Mouse (Mus musculus) cerebellum, adult 9-11 months (tissue): ENCODE measurements at regions not wholly inside any gene's neighbourhood (a gene's known extent, or its start where the extent isn't known, plus 50 kb on each side); places are given as distances from the start of the nearest gene placed in this dataset.
"Not testable (repeated sequence)": the region's sequence is repeated elsewhere in the genome, so short reads cannot be mapped to it uniquely, and the experiment has no call there.

Experiments
- DNase-seq: peaks from one replicate; pipeline ENCODE4 v3.0.0; 2022

- not testable (repeated sequence) for DNase-seq
Measured at GRCm38 (mm10) chr14:53301110-53301509, 805.6 kb upstream of the Olfr1507 start.

DNA sequence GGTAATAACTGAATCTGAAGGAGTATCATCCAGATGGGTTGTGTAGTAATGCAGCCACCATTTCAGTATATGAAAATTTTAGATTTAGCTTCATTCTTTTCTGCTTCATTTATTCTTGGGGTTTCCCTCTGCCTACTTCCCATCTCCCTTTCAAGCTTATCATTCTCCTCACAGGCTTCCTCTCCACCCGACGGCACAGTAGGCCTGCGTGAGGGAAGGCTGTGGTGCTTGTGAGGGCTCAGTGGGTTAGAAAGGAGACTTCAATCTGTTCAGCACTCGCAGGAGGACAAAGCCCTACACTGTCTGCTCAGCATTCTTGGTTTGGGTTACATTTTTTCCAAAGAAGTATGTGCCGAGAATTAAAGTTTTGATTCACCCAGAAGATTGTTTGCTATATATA lies 804.2 kb upstream of the Olfr1507 start:
- DNase-seq, result not testable (repeated sequence)

GRCm38 (mm10) chr14:53283350-53284141 lies 788.0 kb upstream of the Olfr1507 start:
- not testable (repeated sequence) for DNase-seq

- not testable (repeated sequence) for DNase-seq
Measured at GRCm38 (mm10) chr14:53273218-53273617, 777.7 kb upstream of the Olfr1507 start.

DNA sequence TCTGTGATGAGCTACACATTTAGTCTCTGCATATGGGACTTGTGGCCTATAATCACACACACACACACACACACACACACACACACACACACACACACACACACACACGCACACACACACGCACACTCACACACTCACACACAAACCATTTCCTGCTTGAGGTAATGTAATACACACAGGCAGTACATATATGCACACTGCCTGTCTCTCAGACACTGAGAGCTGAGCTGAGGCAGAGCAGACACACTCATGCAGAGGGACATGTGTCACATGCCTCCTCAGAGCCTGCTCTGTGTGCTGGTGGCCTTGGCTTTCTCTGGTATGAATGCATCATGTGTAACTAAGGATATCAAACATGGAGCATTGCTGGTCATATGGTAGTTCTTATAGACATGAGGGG lies 772.1 kb upstream of the Olfr1507 start:
- not testable (repeated sequence) for DNase-seq

GRCm38 (mm10) chr14:53255962-53256361 lies 760.4 kb upstream of the Olfr1507 start:
- DNase-seq, result not testable (repeated sequence)

GRCm38 (mm10) chr14:53253470-53253869 lies 757.9 kb upstream of the Olfr1507 start:
- not testable (repeated sequence) for DNase-seq

DNA sequence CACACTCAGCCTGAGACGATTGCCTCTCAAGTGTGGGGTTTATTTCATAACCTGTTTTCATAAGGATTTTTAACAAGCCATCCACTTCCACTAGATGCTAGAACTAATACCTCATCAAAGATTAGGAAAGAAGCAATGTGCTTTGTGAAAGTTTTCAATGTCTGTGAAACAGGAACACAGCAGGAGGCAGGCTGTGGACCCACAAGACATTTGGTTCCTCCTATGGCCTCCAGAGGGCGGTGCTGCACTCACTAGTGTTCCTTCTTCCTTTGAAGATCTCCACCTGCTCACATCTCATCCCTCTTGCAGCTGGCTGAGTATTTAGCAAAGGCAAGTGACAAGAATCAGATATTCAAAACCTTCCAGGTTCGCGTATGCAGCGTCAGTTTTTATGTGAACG lies 735.6 kb upstream of the Olfr1507 start:
- not testable (repeated sequence) for DNase-seq

DNA sequence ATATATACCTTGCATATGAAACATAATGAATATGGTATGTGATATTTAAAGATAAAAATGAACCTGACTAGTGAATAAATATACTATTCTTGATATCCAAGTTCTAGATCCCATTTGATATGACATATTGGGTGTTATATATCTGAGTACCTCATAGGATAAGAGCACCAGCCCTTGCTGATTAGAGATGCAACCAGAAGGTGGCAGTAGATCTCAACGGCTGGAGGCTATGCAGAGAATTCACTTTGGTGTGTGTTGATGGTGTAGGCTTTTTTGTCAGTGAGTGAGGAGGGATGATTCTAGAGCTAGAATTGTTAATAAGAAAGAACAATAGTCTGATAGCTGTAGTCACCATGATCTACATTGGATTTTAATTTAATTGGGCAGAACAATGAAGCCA lies 729.2 kb upstream of the Olfr1507 start:
- DNase-seq, result not testable (repeated sequence)

- not testable (repeated sequence) for DNase-seq
Measured at GRCm38 (mm10) chr14:53210554-53210953, 715.0 kb upstream of the Olfr1507 start.

DNA sequence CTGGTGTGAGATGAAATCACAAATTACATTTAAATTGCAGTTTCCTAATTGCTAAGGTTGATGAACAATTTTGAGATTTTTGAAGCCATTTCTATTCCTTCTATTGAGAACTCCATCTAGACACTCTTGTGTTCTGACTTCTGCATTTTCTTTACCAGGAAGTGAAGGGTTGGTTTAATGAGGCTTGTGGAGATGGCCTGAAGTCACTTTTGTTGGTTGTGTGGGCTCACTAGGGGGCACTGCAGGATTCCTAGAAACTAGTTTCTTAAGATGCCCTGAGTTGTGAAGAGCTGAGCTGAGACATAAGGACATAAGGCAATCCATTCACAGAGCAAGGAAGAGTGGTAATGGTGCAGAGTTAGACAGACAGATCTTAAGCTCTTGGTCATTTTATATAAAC lies 713.7 kb upstream of the Olfr1507 start:
- not testable (repeated sequence) for DNase-seq

GRCm38 (mm10) chr14:53190931-53191330 lies 695.4 kb upstream of the Olfr1507 start:
- not testable (repeated sequence) for DNase-seq

DNA sequence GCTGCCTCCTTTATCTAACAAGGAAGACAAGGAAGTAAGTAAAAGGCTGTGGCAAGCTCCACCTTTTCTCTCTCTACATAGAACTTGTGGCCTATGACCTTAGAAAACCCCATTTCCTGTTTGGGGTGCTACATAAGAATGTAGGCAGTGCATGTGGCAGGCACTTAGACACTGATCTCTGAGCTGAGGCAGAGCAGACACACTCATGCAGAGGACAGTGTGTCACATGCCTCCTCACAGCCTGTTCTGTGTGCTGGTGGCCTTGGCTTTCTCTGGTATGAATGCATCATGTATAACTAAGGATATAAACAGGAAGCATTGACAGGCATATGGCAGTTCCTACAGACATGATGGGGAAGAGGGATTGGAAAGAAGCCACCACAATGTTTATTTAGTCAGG lies 678.5 kb upstream of the Olfr1507 start:
- DNase-seq, result not testable (repeated sequence)

- DNase-seq, result not testable (repeated sequence)
Measured at GRCm38 (mm10) chr14:53166327-53166726, 670.8 kb upstream of the Olfr1507 start.

- not testable (repeated sequence) for DNase-seq
Measured at GRCm38 (mm10) chr14:53159012-53159411, 663.5 kb upstream of the Olfr1507 start.

GRCm38 (mm10) chr14:53134783-53135182 lies 639.2 kb upstream of the Olfr1507 start:
- not testable (repeated sequence) for DNase-seq

- DNase-seq, result not testable (repeated sequence)
Measured at GRCm38 (mm10) chr14:53132390-53132789, 636.8 kb upstream of the Olfr1507 start.

DNA sequence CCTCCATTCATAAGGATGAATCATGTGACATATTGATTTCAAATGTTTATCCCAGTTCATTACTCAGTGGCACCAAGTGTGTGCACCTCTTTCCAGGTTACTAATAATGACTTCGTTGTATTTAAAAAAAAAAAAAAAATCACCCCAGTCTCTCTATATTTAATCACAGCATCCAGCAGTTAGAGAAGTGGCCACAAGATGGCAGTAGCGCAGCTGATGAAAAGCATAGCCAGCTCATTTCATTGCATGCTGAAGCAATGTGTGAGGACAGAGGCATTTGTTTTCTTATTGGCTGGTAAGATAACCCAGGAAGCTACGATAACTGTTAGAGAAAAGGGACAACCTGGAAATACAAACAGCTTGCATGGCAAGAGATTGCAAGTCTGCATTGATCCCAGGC lies 626.2 kb upstream of the Olfr1507 start:
- not testable (repeated sequence) for DNase-seq

- not testable (repeated sequence) for DNase-seq
Measured at GRCm38 (mm10) chr14:53109732-53110131, 614.2 kb upstream of the Olfr1507 start.

DNA sequence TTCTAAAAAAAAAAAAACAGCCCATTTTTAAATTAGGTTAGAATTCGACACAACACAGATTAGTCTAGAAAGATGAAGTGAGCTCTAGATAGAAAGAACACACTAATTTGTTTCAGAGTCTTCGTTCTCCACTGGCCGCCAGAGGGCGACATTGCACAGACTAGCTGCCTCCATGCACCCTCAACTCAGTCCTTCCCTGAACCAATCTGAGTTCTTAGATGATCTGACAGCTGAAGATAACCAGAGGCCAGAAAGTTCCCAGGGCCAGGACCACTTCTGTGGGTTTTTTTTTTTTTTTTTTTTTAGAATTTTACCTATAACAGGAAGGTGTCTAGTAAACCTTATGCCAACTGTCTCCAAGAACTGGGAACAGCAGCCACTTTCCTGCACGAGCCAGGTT lies 605.8 kb upstream of the Olfr1507 start:
- DNase-seq, result not testable (repeated sequence)

DNA sequence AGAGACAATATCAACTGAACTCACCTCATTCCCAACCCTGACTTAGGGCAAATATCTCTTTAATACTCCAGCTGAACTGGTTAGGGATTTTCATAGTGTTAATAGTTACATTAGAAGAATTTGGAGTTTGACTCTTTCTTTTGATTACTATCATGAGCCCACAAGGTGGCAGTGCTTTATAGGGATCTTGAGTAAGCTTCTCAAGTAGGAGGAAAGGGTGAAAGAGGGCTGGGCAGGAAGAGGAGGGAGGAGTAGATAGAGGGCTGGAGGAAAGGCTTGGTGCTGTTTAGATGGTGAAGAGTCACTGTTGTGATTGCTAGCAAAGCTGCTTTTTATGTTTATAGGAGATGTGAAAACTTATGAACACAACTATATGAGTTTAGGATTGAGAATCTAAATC lies 595.4 kb upstream of the Olfr1507 start:
- not testable (repeated sequence) for DNase-seq

DNA sequence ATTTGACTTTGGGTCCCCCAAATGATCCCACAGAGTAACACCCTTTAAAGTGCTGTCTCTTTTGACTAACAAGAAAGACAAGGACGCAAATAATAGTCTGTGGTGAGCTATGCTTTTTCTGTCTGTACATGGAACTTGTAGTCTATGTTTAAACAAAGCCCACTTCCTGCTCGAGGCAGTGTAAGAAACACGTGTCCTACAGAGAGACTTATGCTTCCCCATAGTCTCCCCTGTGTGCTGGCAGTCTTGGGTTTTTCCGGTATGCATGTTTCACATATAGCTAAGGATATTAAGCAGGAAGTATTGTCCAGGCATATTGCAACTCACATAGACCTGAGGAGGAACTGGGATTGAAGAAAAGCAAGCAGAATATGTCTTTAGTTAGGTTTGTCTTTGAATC lies 586.3 kb upstream of the Olfr1507 start:
- DNase-seq, result not testable (repeated sequence)

GRCm38 (mm10) chr14:53081024-53081711 lies 585.6 kb upstream of the Olfr1507 start:
- DNase-seq, result not testable (repeated sequence)

- DNase-seq, result not testable (repeated sequence)
Measured at GRCm38 (mm10) chr14:53080556-53080955, 585.0 kb upstream of the Olfr1507 start.
